Mouse (Mus musculus): ENCODE data around the gene Cacna2d2. TPM values are rescaled to one million over a fixed set of nuclear protein-coding genes. Genes with fewer than 3 reads are reported as not detected.

Gene Cacna2d2
- polyA plus RNA-seq, 1 experiment: 5.3 TPM

DNA sequence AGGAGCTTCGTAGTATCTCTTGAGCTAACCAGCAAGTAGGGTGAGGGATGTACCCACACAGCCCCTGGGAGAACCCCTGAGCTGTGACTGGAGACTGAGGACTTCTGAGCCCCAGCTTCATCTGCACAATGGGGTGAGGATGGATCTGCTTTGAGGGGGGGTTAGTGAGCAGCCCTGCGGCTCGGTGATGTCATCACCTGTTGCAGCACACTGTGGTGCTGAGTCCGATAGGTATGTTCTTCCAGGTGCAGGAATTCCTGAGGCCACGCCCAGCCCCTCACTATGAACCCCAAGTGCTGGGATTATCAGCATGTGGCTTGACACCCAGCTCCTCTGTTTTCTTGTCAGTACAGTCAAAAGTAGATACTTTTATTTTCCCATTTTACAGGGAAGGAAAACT lies 84.3 kb downstream of the Cacna2d2 start:
- TF ChIP-seq CTCF (IDR thresholded peaks at IDR 0.05; ENCODE audit: extremely low read depth, insufficient read length, insufficient replicate concordance, low read depth, low read length) (no peak), POLR2A (IDR thresholded peaks at IDR 0.05; ENCODE audit: low read depth, low read length) (no peak)
- 73% methylated on average over 5 of the region's 5 CpGs for WGBS
- no peaks in the 10 kb centered on the region for H3K27me3 ChIP-seq (ENCODE audit: control insufficient read depth, insufficient read depth, low read length)
- H3K4me1 ChIP-seq (ENCODE audit: control insufficient read depth, insufficient read depth, insufficient read length, low read length): no peaks in the 10 kb centered on the region
- H3K36me3 ChIP-seq (ENCODE audit: control insufficient read depth, insufficient read depth, low read length): no peaks in the 10 kb centered on the region
- H3K4me3 ChIP-seq (ENCODE audit: low read depth, low read length): no peak overlapping the region
- H3K27ac ChIP-seq (ENCODE audit: insufficient read depth, low read depth, low read length): no peak overlapping the region

DNA sequence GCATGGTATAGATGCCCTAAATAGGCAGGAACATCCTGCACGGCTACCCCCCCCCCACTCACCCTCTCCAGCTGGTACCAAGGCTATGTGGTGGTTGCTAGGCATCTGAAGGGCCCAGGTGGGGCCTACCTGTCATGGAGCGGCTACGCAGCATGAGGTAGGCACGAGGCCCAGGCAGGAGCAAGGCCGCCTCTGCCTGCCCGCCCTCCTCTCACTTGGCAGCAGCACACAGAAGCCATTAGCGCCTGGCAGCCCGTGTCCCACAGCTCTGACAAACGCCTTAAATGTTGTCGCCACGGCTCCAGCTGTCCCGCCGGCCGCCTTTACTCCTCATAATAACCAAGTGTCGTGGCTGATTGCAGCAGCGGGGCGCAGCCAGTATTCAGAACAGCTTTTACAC lies 84.9 kb downstream of the Cacna2d2 start:
- no peaks in the 10 kb centered on the region for H3K27me3 ChIP-seq (ENCODE audit: control insufficient read depth, insufficient read depth, low read length)
- TF ChIP-seq POLR2A (IDR thresholded peaks at IDR 0.05; ENCODE audit: low read depth, low read length): no peak
- TF ChIP-seq CTCF (IDR thresholded peaks at IDR 0.05; ENCODE audit: extremely low read depth, insufficient read length, insufficient replicate concordance, low read depth, low read length): no peak
- WGBS: 60% methylated on average over 17 of the region's 17 CpGs

DNA sequence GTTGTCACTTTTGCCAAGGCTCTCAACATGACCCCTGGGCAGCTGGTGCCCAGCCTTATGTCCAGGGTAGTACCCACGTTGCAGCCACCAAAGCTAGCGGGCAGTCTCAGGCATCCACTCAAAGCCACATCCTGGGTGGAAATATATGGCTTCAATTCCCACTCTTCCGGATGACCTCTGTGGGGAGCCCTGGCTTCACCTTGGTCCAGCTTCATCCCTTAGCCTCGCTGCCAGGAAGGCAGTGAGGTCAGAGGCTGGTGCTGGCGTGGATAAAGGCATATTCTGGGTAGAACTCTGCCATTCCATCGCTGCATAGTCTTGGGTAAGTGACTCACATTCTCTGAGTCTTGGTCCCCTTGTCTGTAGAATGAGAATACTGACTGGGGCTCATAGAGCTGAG lies 85.4 kb downstream of the Cacna2d2 start:
- Histone ChIP-seq H3K4me3 (ENCODE audit: low read depth, low read length) (no peak overlapping the region), H3K27ac (ENCODE audit: insufficient read depth, low read depth, low read length) (no peak overlapping the region), H3K4me1 (ENCODE audit: control insufficient read depth, insufficient read depth, insufficient read length, low read length) (no peaks in the 10 kb centered on the region), H3K36me3 (ENCODE audit: control insufficient read depth, insufficient read depth, low read length) (no peaks in the 10 kb centered on the region), H3K27me3 (ENCODE audit: control insufficient read depth, insufficient read depth, low read length) (no peaks in the 10 kb centered on the region)
- WGBS: 79% methylated on average over 6 of the region's 6 CpGs
- TF ChIP-seq CTCF (IDR thresholded peaks at IDR 0.05; ENCODE audit: extremely low read depth, insufficient read length, insufficient replicate concordance, low read depth, low read length) (no peak), POLR2A (IDR thresholded peaks at IDR 0.05; ENCODE audit: low read depth, low read length) (no peak)

More for the DNA sequence above, 84.9 kb downstream of the Cacna2d2 start:
- no peaks in the 10 kb centered on the region for H3K4me1 ChIP-seq (ENCODE audit: control insufficient read depth, insufficient read depth, insufficient read length, low read length)
- H3K36me3 ChIP-seq (ENCODE audit: control insufficient read depth, insufficient read depth, low read length): no peaks in the 10 kb centered on the region
- no peak overlapping the region for H3K4me3 ChIP-seq (ENCODE audit: low read depth, low read length)
- H3K27ac ChIP-seq (ENCODE audit: insufficient read depth, low read depth, low read length): no peak overlapping the region

DNA sequence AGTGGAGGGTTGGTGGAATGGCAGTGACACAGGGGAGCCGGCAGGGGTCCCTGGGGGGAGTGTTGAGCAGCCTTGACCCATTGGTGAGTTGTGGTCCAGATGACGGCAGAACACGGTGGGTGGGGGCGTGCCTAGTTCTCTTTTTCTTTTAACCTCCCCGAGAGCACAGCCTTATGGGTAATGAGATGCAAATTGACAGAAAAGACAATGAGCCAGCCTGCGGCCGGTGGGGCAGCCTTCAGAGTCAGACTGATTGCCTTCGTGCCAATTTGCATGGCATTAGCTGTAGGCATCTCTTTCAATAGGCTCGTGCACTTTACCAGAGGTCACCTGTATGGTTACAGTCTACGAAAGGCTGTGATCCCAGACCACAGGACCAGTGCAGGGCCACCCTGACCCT lies 86.7 kb downstream of the Cacna2d2 start:
- WGBS: 68% methylated on average over 10 of the region's 10 CpGs
- TF ChIP-seq CTCF (IDR thresholded peaks at IDR 0.05; ENCODE audit: extremely low read depth, insufficient read length, insufficient replicate concordance, low read depth, low read length): no peak
- TF ChIP-seq POLR2A (IDR thresholded peaks at IDR 0.05; ENCODE audit: low read depth, low read length): no peak

DNA sequence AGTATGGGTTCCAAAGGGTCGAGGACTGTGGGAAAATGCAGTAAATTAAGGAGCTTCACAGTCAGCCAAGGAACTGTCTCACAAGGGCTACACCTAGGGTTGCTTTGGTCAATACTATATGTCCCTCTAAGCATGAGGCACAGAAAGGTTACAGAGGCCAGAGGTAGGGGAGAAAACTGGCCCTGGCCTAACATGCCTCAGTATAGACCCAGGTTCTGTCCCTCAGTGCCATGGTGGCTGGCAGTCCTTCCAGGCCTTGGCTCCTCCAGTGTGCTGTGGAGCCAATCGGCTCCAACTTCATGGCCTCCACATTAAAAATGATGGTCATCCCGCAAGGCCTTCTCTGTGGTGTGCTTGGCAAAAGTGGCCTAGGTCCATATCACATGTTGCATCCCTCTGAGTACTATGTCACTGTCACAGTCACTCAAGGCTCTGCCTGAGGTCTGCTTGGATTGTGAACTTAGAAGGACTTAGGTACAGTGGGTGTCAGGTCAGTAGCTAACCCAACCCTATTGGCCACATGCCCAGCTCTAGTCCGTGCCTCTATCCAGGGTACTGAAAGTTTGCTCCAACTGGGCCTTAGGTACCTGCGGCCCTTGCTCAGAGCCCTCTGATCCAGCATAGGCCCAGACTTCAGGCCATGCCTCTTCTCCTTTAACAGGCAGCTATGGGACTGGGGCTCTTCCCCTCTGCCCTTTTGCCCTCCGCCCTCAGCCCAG lies 87.3 kb downstream of the Cacna2d2 start:
- 66% methylated on average over 6 of the region's 6 CpGs for WGBS
- TF ChIP-seq CTCF (IDR thresholded peaks at IDR 0.05; ENCODE audit: extremely low read depth, insufficient read length, insufficient replicate concordance, low read depth, low read length) (no peak), POLR2A (IDR thresholded peaks at IDR 0.05; ENCODE audit: low read depth, low read length) (no peak)
- H3K27ac ChIP-seq (ENCODE audit: insufficient read depth, low read depth, low read length): no peak overlapping the region

More for the DNA sequence above, 86.7 kb downstream of the Cacna2d2 start:
- H3K27me3 ChIP-seq (ENCODE audit: control insufficient read depth, insufficient read depth, low read length): no peaks in the 10 kb centered on the region
- H3K4me1 ChIP-seq (ENCODE audit: control insufficient read depth, insufficient read depth, insufficient read length, low read length): peaks cover 4% of the 10 kb centered on the region; the same call in 1 of the 2 replicates
- H3K27ac ChIP-seq (ENCODE audit: insufficient read depth, low read depth, low read length): no peak overlapping the region
- H3K4me3 ChIP-seq (ENCODE audit: low read depth, low read length): no peak overlapping the region
- no peaks in the 10 kb centered on the region for H3K36me3 ChIP-seq (ENCODE audit: control insufficient read depth, insufficient read depth, low read length)

DNA sequence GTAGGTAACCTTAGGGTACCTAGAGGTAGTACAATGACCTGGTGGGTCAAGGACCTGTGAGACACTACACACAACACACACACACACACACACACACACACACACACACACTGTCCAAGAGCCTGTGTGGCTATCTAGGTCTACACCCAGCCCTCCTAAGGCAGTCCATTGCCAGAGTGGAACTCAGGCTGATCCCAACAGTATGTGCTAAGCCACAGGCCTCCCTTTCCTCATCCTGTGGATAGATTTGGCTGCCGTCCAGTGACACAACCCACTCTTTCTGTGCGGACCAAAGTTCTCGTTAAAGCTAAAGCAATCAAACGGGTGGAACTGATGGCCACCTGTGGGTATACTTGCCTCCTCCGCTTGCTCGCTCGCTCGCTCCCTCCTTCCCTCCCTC lies 90.7 kb downstream of the Cacna2d2 start:
- 24% methylated on average over 8 of the region's 8 CpGs for WGBS
- Histone ChIP-seq H3K27ac (ENCODE audit: insufficient read depth, low read depth, low read length) (no peak overlapping the region), H3K27me3 (ENCODE audit: control insufficient read depth, insufficient read depth, low read length) (no peaks in the 10 kb centered on the region), H3K4me1 (ENCODE audit: control insufficient read depth, insufficient read depth, insufficient read length, low read length) (peaks cover 4% of the 10 kb centered on the region; the same call in 1 of the 2 replicates), H3K36me3 (ENCODE audit: control insufficient read depth, insufficient read depth, low read length) (no peaks in the 10 kb centered on the region), H3K4me3 (ENCODE audit: low read depth, low read length) (no peak overlapping the region)
- TF ChIP-seq CTCF (IDR thresholded peaks at IDR 0.05; ENCODE audit: extremely low read depth, insufficient read length, insufficient replicate concordance, low read depth, low read length) (no peak), POLR2A (IDR thresholded peaks at IDR 0.05; ENCODE audit: low read depth, low read length) (no peak)

More for the DNA sequence above, 87.3 kb downstream of the Cacna2d2 start:
- Histone ChIP-seq H3K36me3 (ENCODE audit: control insufficient read depth, insufficient read depth, low read length) (no peaks in the 10 kb centered on the region), H3K4me1 (ENCODE audit: control insufficient read depth, insufficient read depth, insufficient read length, low read length) (peaks cover 4% of the 10 kb centered on the region; the same call in 1 of the 2 replicates), H3K4me3 (ENCODE audit: low read depth, low read length) (no peak overlapping the region), H3K27me3 (ENCODE audit: control insufficient read depth, insufficient read depth, low read length) (no peaks in the 10 kb centered on the region)

DNA sequence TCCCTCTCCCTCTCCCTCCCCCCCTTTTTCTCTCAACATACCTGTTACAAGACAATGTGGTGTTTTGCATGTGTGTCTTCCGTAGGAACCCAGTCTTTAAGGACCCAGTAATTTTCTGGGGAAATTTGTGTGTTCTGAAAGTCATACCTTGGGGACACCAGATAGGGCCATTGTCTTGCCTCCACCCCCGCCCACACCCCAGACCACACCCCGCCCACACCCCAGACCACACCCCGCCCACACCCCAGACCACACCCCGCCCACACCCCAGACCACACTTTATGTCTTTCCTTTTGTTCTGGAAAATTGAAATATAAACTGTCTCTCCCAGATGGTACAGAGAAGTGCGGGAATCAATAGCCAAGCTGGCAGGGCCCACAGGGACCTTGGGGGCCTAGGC lies 91.2 kb downstream of the Cacna2d2 start:
- 34% methylated on average over 6 of the region's 6 CpGs for WGBS
- no peak for TF ChIP-seq POLR2A (IDR thresholded peaks at IDR 0.05; ENCODE audit: low read depth, low read length)
- no peak for TF ChIP-seq CTCF (IDR thresholded peaks at IDR 0.05; ENCODE audit: extremely low read depth, insufficient read length, insufficient replicate concordance, low read depth, low read length)
- Histone ChIP-seq H3K36me3 (ENCODE audit: control insufficient read depth, insufficient read depth, low read length) (no peaks in the 10 kb centered on the region), H3K27me3 (ENCODE audit: control insufficient read depth, insufficient read depth, low read length) (no peaks in the 10 kb centered on the region), H3K27ac (ENCODE audit: insufficient read depth, low read depth, low read length) (no peak overlapping the region), H3K4me3 (ENCODE audit: low read depth, low read length) (no peak overlapping the region), H3K4me1 (ENCODE audit: control insufficient read depth, insufficient read depth, insufficient read length, low read length) (peaks cover 4% of the 10 kb centered on the region; the same call in 1 of the 2 replicates)

Measured in small intestine, adult 2 months (tissue).